Mouse (Mus musculus) liver, adult 2 months (tissue): ENCODE results near the gene Crnkl1.

ENCODE experiments used
- CTCF ChIP-seq: fragments of 200-500 bp; IDR thresholded peaks from 2 replicates; pipeline ENCODE4 v1.5.1; 2011; ENCODE audit warnings: low read depth, low read length, control low read depth
- POLR2A ChIP-seq: fragments of 200-500 bp; IDR thresholded peaks from 2 replicates; pipeline ENCODE4 v1.6.1; 2011; ENCODE audit warnings: low read length, control low read depth; ENCODE audit not compliant: insufficient read depth; ENCODE audit errors: extremely low read depth

DNA sequence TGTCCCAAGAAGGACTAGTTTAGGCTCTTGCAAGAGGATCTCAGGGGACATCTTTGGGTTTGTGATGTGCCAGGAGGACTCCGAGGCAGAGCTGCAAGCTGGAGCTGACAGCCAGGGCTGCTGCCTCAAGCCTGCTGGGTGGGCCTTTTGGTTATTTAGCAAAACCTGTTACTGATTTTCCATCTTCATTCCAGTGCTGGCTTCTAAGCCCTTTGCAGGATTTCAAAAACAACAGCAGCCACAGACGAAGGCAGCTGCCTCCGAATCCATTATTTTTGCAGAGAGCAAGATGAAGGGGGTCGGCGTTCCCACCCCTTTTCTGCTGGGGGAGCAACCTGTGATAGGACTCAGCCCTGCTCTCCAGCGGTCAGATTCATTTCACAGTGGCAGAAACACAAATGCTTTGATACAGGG, 46.9 kb upstream of the Crnkl1 start:
- no peak for TF ChIP-seq CTCF
- no peak for TF ChIP-seq POLR2A
